In genomic region chr8:125493254-125493815, GRCm38 (mm10) we compare ENCODE assay signal across 12 mouse cellular contexts.
"Had no signal": no experiment of that assay in that cellular context is flagged by ENCODE, and none has a peak within 500 bp of the region (broad histone marks: within the 10 kb centered on the region; RNA-seq: fewer than 3 reads in every experiment).

No protein-coding gene starts in this region.

- H3K9ac ChIP-seq: liver, embryonic 13.5 days; liver, postnatal 0 days; midbrain, embryonic 15.5 days; neural tube, embryonic 12.5 days had no signal

- H3K4me2 ChIP-seq: liver, embryonic 13.5 days; midbrain, embryonic 11.5 days; midbrain, embryonic 15.5 days; neural tube, embryonic 12.5 days had no signal

- H3K27me3 ChIP-seq: liver, embryonic 13.5 days; midbrain, embryonic 15.5 days; neural tube, embryonic 12.5 days had no signal

- H3K4me3 ChIP-seq: limb, embryonic 10.5 days; liver, embryonic 13.5 days; megakaryocyte, embryonic 14.5 days; midbrain, embryonic 15.5 days; neural tube, embryonic 12.5 days had no signal

- H3K9me3 ChIP-seq: limb, embryonic 10.5 days; liver, embryonic 13.5 days; megakaryocyte, embryonic 14.5 days; midbrain, embryonic 15.5 days; neural tube, embryonic 12.5 days had no signal

- H3K27ac ChIP-seq: limb, embryonic 10.5 days; liver, embryonic 13.5 days; macrophage; midbrain, embryonic 15.5 days; neural tube, embryonic 12.5 days had no signal

- DNase-seq: kidney, adult 8-10 months; kidney, postnatal 25 days; liver, embryonic 13.5 days; liver, postnatal 0 days; thymus, postnatal 4 days had no signal

- ATAC-seq: intestine, postnatal 0 days; liver, postnatal 0 days; midbrain, embryonic 15.5 days had no signal

- H3K36me3 ChIP-seq: liver, embryonic 13.5 days had no signal
